Mouse (Mus musculus) CH12.LX (cell line): ENCODE data around the gene Myo15.

ENCODE experiments used
- CTCF ChIP-seq, 2 experiments: IDR thresholded peaks in 1 of 2; conservative IDR thresholded peaks in 1 of 2; 2 replicates each; pipeline ENCODE4 v1.5.1; 2011 to 2012; ENCODE audit warnings: low read depth in 2 of 2, low read length in 2 of 2, improper control_type of control experiment in 1 of 2, inconsistent platforms in 1 of 2, mild to moderate bottlenecking in 1 of 2, moderate library complexity in 1 of 2
- MEF2A ChIP-seq: IDR thresholded peaks from 2 replicates; pipeline ENCODE4 v1.6.1; 2014; ENCODE audit warnings: low read depth, mild to moderate bottlenecking, inconsistent platforms, low read length, improper control_type of control experiment, borderline replicate concordance
- MXI1 ChIP-seq: IDR thresholded peaks from 2 replicates; pipeline ENCODE4 v1.6.1; 2011; ENCODE audit warnings: mild to moderate bottlenecking, low read depth, low read length, improper control_type of control experiment
- POLR2A ChIP-seq: IDR thresholded peaks from 2 replicates; pipeline ENCODE4 v1.6.1; 2011; ENCODE audit warnings: low read depth, mild to moderate bottlenecking, improper control_type of control experiment, low read length
- TBP ChIP-seq: conservative IDR thresholded peaks from 2 replicates; pipeline ENCODE4 v1.6.1; 2011; ENCODE audit warnings: low read depth, low read length, improper control_type of control experiment
- TCF12 ChIP-seq: IDR thresholded peaks from 2 replicates; pipeline ENCODE4 v1.6.1; 2014; ENCODE audit warnings: low read depth, mild to moderate bottlenecking, inconsistent platforms, low read length, improper control_type of control experiment
- USF1 ChIP-seq: IDR thresholded peaks from 2 replicates; pipeline ENCODE4 v1.6.1; 2014; ENCODE audit warnings: low read depth, mild to moderate bottlenecking, inconsistent platforms, low read length, improper control_type of control experiment
- ZKSCAN1 ChIP-seq: IDR thresholded peaks from 2 replicates; pipeline ENCODE4 v1.6.1; 2012; ENCODE audit warnings: low read depth, inconsistent platforms, low read length, improper control_type of control experiment, borderline replicate concordance

DNA sequence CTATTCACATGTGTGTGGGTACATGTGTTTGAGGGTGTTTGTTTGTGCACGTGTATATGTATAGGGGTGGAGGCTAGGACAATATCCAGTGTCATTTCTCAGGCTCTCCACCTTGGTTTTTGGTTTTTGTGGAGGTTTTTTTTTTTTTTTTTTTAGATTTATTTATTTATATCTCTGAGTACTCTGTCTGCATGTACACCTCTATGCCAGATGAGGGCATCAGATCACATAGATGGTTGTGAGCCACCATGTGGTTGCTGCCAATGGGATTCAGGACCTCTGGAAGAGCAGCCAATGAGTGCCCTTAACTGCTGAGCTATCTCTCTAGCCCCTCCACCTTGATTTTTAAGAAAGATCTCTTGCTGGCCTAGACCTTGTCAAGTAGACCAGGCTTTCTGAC, 11.2 kb upstream of the Myo15 start:
- TF ChIP-seq MXI1 (no peak), TCF12 (no peak), TBP (no peak), ZKSCAN1 (no peak), CTCF (conservative IDR thresholded peaks at IDR 0.05 in 1 of 2, IDR thresholded peaks at IDR 0.05 in 1 of 2; ENCODE audit: low read depth in 2 of 2, low read length in 2 of 2) (peak in 1 of 2 experiments; percentile 42; a peak in 2 of 4 replicates), MEF2A (no peak), POLR2A (no peak), USF1 (no peak)
